Mouse (Mus musculus): ENCODE data around the gene Bptf.
"Not testable (repeated sequence)": the region's sequence is repeated elsewhere in the genome, so short reads cannot be mapped to it uniquely, and the experiment has no call there.

The Bptf gene

GRCm38 (mm10) chr11:107113881-107114557, 17.9 kb downstream of the Bptf start:
- DNase-seq (ENCODE audit: low spot score), result no peak

- no peak for DNase-seq (ENCODE audit: low spot score)
Measured at GRCm38 (mm10) chr11:107113112-107113511, 18.8 kb downstream of the Bptf start.

GRCm38 (mm10) chr11:107109669-107110068, 22.3 kb downstream of the Bptf start:
- DNase-seq (ENCODE audit: low spot score), result no peak

GRCm38 (mm10) chr11:107108892-107109291, 23.0 kb downstream of the Bptf start:
- DNase-seq (ENCODE audit: low spot score), result no peak

GRCm38 (mm10) chr11:107107725-107108078, 24.2 kb downstream of the Bptf start:
- no peak for DNase-seq (ENCODE audit: low spot score)

- no peak for DNase-seq (ENCODE audit: low spot score)
Measured at GRCm38 (mm10) chr11:107106978-107107724, 24.8 kb downstream of the Bptf start.

GRCm38 (mm10) chr11:107106461-107106860, 25.5 kb downstream of the Bptf start:
- DNase-seq (ENCODE audit: low spot score), result no peak

- peak; percentile 68 for DNase-seq (ENCODE audit: low spot score)
Measured at GRCm38 (mm10) chr11:107105227-107105626, 26.7 kb downstream of the Bptf start.

- no peak for DNase-seq (ENCODE audit: low spot score)
Measured at GRCm38 (mm10) chr11:107103736-107104135, 28.2 kb downstream of the Bptf start.

- DNase-seq (ENCODE audit: low spot score), result no peak
Measured at GRCm38 (mm10) chr11:107103224-107103589, 28.7 kb downstream of the Bptf start.

GRCm38 (mm10) chr11:107102465-107103223, 29.3 kb downstream of the Bptf start:
- no peak for DNase-seq (ENCODE audit: low spot score)

GRCm38 (mm10) chr11:107096973-107097372, 35.0 kb downstream of the Bptf start:
- no peak for DNase-seq (ENCODE audit: low spot score)

- no peak for DNase-seq (ENCODE audit: low spot score)
Measured at GRCm38 (mm10) chr11:107093871-107094270, 38.1 kb downstream of the Bptf start.

- DNase-seq (ENCODE audit: low spot score), result peak; percentile 66
Measured at GRCm38 (mm10) chr11:107092637-107093036, 39.3 kb downstream of the Bptf start.

GRCm38 (mm10) chr11:107085866-107086265, 46.1 kb downstream of the Bptf start:
- DNase-seq (ENCODE audit: low spot score), result no peak

GRCm38 (mm10) chr11:107083480-107083879, 48.4 kb downstream of the Bptf start:
- no peak for DNase-seq (ENCODE audit: low spot score)

GRCm38 (mm10) chr11:107065216-107065785, 66.6 kb downstream of the Bptf start:
- no peak for DNase-seq (ENCODE audit: low spot score)

GRCm38 (mm10) chr11:107064590-107064989, 67.3 kb downstream of the Bptf start:
- DNase-seq (ENCODE audit: low spot score), result no peak

- DNase-seq (ENCODE audit: low spot score), result no peak
Measured at GRCm38 (mm10) chr11:107063067-107063466, 68.9 kb downstream of the Bptf start.

- no peak for DNase-seq (ENCODE audit: low spot score)
Measured at GRCm38 (mm10) chr11:107060941-107061340, 71.0 kb downstream of the Bptf start.

- not testable (repeated sequence) for DNase-seq (ENCODE audit: low spot score)
Measured at GRCm38 (mm10) chr11:107059634-107060033, 72.3 kb downstream of the Bptf start.

- DNase-seq (ENCODE audit: low spot score), result no peak
Measured at GRCm38 (mm10) chr11:107057391-107057790, 74.5 kb downstream of the Bptf start.

- no peak for DNase-seq (ENCODE audit: low spot score)
Measured at GRCm38 (mm10) chr11:107054870-107055269, 77.1 kb downstream of the Bptf start.

Measured in c-Kit-positive CD71-positive TER-119-positive erythroid progenitor cells, embryonic 14.5 days (primary cell).